Mouse (Mus musculus): ENCODE measurements around the gene Lrig1.

The Lrig1 gene

DNA sequence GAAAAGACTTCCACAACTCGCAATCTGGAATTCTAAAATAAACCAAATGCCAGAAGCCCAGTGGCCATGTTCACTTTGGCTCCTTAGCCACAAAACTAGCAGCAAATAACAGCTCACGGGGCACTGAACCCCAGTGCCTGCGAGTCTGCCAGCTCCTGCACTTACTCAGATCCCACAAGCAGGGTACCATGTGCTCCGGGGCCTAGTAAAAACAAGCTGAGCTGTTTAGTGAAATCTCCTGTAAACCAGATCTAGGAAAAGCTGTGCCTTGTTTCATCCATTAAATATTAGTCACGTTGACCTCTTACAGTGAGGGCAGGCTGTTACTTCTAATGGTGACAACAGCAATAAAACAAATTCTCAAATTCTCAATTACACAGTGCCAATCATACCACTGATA is 81.3 kb downstream of the Lrig1 start:
- no peak for ATAC-seq (ENCODE audit: low TSS enrichment)

DNA sequence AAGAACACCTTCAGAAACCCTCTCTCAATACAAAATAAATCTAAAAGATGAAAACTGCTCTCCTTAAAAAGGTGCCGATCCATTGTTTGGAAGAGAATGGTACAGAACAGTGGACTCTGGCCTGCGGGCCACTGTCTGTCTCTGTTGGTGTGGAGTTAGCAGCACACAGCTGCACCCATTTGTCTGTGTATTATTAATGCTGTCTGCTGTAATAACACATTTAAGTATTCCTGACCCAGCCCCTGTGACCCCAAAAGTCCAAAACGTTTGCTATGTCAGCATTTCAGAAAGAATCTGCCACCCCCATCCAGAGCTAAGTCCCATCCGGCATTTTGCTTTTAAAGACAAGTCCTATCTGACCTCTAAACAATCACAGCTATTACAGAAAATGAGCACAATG is 84.0 kb downstream of the Lrig1 start:
- no peak for ATAC-seq (ENCODE audit: low TSS enrichment)

DNA sequence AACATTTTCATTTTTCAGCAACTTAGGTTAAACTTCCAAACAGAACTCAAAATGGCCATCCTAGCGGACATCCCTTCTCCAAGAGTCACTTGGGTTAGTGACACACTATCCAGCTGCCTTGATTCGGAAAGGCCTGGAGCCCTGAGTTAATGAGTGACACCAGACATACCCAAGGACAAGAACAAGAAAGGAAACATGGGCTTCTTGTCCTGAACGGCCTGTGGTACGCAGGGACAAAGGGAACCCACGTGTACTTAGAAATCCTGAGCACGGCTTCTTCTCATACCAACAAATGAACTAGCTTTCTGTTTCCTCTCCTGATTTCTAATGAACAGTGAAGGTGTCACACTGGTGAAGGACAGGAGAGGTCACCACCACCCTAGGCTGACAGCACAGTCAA is 85.6 kb downstream of the Lrig1 start:
- ATAC-seq (ENCODE audit: low TSS enrichment) = no peak

DNA sequence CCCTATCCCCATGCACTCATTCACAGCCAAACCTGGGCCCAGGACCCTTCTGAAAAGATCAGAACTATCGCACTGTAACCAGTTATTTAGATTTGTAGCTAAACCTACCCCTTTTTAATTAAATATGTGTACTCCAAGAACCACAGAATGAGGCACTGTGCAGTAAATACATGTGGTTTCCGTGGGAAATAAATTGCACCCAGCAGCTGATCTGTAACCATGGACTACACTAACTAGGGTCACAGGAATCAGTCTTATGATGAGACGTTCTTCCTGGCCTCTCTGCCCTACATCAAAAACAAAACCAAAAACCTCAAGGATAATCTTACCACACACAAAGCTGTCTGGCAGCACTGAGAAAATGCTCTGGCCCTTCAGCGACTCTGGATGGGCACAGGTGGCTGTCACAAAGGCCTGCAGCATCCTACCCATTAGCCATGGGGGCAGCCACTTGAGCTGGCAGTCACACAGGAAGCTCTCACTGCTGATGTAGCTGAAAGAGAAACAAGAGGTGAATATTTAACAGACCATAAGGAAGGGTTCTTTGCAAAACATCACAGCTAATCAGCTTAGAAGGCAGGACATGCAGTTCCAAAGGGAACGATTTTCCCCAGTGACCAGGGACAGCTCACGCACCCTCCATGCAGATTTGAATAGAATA is 86.6 kb downstream of the Lrig1 start:
- no peak for ATAC-seq (ENCODE audit: low TSS enrichment)

DNA sequence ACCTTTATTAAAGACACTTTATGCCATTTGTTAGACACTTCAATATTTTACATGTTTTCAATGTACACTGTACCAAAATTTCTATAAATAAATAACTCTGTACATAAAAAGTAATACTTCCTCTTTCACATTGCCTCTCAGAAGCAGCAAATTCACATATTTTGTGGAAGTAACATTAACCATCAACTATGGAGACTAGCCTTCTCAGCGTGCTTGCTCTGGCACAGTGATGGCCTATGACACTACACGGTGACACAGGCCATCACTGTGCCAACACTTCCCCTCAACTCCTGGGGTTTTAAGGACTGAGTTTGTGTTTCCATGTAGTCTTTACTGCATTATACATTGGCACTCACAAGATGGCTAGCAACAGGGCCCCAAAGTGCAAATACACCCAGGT is 95.4 kb downstream of the Lrig1 start:
- no peak for ATAC-seq (ENCODE audit: low TSS enrichment)

DNA sequence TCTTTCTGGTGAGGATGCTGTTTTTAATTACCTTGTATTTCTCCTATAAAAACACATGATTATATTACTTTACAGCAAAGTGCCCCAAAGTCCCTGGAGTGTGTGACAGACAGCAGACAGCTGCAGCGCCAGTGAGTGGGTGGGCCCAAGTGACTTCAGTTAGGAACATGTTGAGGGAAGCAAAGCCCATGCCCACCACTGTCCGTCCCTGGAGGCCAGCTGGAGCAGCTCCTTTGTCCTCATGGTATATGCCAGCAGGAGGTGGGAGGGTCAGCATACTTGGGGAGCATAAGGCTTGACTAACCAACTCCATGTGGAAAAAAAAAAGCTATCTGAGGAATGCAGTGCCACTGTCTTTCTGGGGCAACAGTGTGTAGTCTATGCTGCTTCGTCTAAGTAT is 95.9 kb downstream of the Lrig1 start:
- ATAC-seq (ENCODE audit: low TSS enrichment) = no peak

DNA sequence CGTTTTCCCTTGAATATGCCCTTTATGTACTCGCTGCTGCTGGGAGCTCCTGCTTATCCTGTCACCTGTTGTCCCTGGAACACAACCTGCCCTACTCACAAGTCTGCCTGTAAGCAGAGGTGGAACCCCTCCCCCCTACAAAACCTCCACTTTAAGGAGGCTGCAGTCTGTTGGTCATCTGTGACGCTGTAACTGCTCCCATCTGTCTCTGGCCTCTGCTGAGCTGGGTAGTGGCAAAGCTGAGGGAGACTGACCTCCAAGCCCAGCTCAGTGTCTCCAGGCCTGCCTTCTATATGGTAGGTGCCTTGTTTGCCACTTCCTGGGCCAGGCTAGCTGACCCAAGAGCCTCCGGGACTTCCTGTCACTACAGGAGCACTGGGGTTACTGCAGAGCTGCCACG is 98.1 kb downstream of the Lrig1 start:
- ATAC-seq (ENCODE audit: low TSS enrichment) = no peak

DNA sequence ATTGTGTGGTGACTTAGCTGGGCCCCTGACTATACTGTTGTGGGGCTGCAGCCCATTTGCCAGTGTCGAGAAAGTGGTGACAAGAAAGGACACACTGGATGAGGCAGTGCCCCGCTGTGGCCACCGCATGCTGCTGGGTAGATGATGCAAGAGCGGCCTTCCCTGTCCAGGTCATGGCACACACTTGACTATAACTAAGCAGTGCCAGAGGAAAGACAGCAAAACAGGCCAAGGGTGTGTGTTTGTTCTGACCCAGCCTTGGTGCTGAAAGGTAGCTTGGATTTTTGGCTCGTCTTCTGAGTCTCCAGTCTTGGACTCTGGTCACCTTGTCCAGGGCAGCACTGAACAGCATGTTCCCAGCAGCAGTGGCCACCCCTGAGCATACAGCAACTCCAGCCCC is 98.9 kb downstream of the Lrig1 start:
- no peak for ATAC-seq (ENCODE audit: low TSS enrichment)

DNA sequence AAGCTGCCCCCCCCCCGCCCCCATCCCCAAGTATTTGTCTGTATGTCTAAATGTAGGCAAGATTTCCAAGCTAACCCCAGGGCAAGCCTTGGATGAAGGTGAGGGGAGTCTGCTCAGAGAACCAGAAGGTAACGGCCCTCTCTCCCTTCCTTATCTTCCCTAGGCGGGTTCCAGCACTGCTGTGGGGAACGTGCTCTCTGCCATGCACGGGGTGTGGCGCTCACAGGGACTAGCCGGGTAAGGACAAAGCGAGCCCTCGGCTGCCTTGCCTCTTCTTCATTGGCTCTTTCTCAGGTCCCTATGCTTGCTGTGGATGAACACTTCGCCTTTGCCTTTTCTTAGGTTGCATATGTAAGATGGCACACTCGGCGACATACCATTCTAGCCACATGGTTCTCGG is 100.9 kb downstream of the Lrig1 start:
- no peak for ATAC-seq (ENCODE audit: low TSS enrichment)

DNA sequence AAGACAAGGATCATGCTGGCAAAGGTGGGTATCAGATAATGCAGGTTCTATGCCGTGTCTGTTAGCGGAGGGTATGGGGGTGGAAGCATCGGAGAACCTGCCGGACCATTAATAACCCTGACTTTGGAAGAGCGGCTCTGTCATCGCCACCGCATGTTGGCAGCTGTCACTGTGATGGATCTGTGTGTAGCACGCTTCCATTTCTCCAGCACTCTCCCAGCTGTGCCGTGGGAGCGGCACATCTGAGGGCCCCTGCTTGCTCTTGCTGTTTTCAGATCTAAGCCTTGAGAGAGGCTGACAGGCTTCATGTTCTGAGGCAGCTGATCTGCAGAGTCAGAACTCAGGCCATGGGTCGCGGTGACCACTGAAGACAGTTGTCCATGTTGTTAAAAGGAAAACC is 101.5 kb downstream of the Lrig1 start:
- ATAC-seq (ENCODE audit: low TSS enrichment) = no peak

DNA sequence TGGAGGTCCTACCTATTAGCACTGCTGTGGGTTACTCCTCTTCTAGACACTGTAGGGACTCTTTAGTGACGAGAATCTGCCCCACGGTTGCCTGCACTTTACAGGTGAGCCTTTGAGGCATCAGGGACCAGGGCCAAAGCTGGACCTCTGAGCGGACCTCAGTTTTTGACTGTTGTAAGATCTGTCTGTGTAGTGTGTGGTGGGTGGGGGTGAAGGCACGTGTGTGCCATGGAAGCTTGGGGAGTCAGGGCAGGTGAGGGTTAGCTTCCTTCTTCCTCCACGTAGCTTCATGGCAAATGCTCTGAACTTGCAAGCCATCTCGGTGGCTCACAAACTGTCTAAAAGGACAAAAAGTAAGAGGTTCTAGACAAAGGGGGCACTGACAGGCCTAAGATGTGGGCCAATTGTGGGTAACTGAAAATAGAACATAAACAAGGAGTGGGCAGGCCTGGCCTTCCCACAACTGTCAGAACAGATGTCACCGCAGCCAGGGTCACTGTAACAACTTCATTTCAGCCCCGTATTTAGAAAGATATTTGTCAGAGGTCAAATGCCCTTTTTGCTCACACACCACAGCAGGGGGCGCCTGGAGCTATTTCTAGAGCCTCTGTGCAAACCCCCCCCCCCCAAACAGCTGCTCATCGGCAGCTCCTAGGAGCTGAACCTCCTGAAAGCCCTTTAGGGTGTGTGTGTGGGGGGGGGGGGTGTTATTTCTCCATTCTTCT is 103.0 kb downstream of the Lrig1 start:
- ATAC-seq (ENCODE audit: low TSS enrichment) = no peak

DNA sequence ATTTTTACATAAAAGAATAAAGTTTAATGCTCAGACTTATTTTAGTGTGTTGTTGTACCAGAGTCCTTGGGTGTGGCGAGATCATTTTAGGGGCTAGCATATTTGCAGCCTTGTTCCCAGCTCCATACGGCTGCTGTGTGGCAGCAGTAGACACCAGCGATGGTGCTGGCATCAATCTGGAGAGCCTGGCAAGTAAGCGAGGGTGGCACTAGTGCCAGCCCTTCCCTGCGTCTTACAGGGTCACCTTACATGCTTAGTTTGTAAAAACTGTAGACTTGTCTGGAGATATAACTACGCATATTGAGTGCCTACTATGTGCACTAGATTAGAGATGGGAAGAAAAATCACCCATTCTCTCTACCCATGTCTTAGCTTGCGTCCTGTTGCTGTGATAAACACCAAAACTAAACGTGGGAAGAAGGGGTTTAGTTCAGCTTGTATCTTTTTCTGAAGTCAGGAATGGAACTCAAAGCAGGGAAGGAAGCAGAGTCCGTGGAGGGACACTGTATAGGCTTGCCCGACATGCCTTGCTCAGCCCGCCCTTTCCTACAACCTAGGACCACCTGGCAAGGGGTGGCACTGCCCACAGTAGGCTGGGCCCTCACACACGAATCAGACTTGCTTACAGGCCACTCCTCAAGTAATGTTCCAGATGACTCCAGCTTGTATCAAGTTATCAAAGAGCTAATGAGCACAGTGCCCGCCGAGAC is 103.8 kb downstream of the Lrig1 start:
- 0 out of 2 replicates have a peak, but pooled peaks have one; percentile 33 for ATAC-seq (ENCODE audit: low TSS enrichment)

DNA sequence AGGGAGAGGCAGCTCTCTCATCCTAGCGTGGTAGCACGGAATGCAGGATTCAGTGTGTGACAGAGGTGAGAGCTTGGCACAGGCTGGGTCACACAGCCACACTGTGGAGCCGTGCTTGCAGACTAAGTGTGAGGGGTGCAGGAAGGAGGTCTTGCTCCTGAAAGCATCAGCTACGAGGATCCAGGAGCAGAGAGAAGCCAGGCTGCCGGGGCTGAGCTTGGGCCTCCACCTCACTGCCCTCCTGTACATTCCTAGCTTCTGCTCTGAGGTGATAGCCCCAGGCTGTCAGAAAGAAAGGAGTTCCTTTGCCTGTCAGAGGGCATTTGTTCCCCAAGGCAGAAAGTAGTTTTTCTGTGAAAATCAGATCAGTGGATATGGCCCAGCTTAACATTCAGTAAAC is 104.8 kb downstream of the Lrig1 start:
- ATAC-seq (ENCODE audit: low TSS enrichment) = no peak

DNA sequence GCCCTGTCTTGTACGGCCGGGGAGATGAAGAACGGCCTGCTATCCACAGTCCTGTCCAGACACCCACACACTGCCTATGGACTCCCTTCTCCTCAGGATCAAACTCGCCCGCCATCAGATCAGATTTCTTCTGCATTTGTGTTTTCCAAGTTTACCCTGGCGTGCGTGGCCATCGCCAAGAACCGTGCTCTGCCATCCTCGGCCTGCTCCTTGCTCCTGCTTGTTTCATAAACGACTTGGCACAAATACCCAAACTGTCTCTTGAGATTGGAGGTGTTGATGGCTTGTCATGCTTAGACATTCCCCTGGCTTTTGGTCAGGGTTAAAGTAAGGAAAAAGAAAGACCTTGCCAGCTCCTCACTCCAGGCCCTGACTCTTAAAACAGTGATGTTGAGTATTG is 105.2 kb downstream of the Lrig1 start:
- ATAC-seq (ENCODE audit: low TSS enrichment) = no peak

DNA sequence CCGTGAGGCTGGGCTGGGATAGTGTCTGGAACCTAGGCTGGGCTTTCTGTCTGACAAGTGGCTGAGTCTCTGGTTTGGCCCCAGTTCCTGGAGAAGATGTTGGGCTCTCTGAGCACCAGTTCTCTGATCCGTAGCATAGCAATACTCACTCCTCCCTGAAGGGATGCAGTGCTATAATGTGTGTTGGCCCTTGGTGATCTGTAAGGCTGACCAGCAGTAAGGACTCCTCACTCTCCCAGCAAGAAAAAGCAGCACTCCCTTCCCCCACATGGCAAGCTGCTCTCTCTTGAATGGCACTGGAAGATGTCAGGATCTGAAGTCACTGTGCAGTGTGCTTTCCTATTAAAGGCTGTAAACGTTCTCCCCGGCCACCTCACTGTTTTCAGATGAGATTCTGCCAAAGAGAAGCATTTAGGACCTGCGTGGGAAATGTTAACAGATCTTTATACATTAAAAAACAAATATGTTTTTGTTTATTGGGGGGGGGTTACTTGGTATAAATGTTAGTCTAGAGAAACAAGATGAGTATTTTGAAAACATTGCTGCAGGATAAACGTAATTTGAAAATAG is 105.8 kb downstream of the Lrig1 start:
- no peak for ATAC-seq (ENCODE audit: low TSS enrichment)

DNA sequence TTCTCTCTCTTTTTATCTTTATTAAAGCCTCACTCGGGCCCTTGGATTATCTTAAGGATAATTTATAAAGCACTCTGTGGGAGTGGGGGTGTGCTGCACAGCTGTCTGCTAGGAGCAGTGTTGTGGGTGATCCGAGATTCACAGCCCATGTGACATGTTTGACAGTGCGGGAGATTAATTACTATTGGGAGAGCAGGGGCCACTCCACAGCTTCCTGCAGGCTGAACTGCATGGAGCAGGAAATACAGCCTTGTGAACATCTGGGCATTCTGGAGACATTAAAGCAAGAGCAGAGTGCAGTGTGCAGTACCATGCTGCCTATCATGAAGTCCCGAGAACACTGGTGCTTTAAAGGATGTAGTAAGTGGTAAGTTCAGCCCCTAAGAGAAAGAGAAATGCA is 107.2 kb downstream of the Lrig1 start:
- peak; percentile 38 for ATAC-seq (ENCODE audit: low TSS enrichment)

DNA sequence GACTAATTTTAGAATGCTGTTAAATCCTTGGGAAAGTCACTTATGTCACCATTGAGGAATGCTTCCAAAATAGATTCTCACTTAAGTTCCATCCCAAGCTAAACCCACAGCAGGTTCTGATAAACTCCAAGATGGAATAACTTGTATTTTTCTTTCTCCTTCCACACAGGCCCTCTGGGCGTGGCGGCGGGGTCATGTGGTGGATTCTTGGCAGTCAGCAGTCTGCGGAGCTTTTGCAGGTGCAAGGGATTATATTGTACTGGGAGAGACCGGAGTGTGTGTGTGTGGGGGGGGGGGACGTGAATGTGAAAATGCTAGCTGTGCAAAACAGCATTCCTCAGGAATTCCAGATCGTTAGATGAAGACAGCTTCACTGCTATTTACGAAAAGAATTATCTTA is 107.7 kb downstream of the Lrig1 start:
- peak; percentile 71 for ATAC-seq (ENCODE audit: low TSS enrichment)

DNA sequence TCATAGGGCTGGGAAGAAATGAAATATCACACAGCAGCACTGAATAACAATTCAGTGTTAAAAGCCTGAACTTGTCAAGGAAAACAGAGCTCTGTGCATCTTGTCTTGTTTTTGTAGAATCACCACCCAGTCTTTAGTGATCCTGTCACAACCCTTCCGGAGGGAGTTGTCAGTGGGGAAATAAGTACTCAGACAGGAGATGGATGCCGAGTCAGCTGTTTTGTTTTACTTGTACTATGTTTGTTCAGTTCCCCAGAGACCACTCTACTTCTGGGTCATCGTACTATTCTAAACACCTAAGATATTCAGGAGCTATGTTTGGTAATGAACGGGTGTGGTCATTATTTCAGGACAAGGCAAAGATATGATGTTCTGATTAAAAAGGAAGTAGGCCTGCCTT is 111.6 kb downstream of the Lrig1 start:
- no peak for ATAC-seq (ENCODE audit: low TSS enrichment)

DNA sequence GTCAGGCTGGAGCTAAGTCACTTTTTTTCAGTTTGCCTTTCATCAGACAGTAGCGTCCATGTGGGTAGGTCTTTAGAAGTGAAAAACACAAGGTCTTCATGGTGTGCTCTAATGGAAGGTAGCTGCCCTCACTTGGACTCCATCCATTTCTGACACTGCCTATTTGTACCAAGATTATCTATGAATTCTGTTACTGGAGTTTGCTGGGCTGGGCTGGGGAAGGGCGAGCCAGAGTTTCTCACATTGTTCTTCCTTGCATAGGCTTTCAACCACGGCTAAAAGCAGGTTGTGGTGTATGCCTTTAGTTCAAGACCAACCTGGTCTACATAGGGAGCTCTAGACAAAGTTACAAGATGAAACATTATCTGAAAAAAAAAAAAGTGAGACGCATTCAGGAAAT is 115.0 kb downstream of the Lrig1 start:
- ATAC-seq (ENCODE audit: low TSS enrichment) = no peak

DNA sequence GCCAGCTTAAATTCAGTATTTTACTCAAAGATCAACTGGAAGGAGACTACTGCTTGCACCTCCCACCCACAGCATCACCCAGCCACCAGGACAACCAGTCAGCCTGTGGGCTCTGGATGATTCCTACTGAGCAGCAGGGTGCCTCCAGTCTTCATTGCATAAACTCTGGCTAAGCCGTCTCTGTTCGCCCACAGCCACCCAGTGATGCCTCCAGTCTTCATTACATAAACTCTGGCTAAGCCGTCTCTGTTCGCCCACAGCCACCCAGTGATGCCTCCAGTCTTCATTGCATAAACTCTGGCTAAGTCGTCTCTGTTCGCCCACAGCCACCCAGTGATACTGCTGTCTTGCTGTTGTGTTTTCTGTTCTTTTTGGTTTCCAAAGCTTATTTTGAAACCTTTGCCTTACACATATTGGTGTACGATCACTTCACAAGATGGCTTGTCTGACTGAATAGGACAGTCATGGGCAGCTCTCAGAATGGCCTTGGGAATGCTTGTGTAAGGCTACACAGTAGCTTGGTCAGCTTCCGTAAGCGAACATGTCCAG is 115.7 kb downstream of the Lrig1 start:
- ATAC-seq (ENCODE audit: low TSS enrichment) = peak; percentile 97

DNA sequence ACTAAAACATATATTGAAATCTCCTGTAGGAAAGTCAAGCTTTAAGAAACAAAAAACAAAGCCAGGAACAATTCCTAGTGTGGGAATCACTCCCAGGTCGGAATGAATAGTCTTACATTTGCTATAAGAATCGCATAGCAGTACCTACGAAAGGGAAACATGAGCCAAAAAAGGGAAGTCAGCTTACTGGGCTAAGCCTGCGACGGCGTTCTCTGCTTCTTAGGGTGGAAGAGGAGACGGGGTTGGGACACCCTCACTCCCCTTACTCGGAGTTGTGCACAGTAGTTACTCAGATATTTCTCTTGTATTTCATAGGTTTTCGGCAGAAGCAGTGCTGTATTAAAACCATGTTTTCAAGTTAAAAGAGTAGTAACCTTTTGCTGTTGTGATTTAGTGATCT is 117.9 kb downstream of the Lrig1 start:
- ATAC-seq (ENCODE audit: low TSS enrichment) = no peak

DNA sequence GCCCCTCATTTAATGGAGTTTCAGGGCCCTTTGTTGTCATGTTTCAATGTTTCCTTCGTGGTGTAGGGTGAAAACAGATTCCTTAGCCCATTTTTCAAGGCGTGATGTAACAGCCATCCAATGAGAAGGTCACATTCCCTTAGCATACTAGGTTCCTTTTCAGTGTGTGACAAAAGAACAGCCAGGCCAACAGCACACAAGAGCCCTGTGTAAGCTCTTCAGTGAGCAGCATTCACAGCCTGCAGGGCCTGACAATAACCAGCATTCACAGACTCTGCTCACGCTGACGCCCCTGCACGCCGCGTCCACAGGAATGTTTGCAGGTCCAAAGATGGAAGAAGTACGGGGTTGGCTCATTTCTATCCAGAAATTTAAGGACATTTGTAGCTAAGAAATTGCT is 122.0 kb downstream of the Lrig1 start:
- ATAC-seq (ENCODE audit: low TSS enrichment) = peak; percentile 72

Data from frontal cortex, adult (tissue).